Mouse (Mus musculus) hindbrain, embryonic 10.5 days (tissue): ENCODE measurements around the gene Lrrc29. TPM values are rescaled to one million over a fixed set of nuclear protein-coding genes. Genes with fewer than 3 reads are reported as not detected.

Source experiments
- DNase-seq: peaks from one replicate; pipeline ENCODE4 v3.0.0-alpha.2; 2017; ENCODE audit warnings: low spot score
- H3K27ac ChIP-seq: fragments of 300-500 bp; sonication (generic); 2 replicates; pipeline ENCODE4 v1.5.1; 2016; ENCODE audit warnings: mild to moderate bottlenecking, moderate library complexity
- H3K27me3 ChIP-seq: fragments of 300-500 bp; sonication (generic); 2 replicates; pipeline ENCODE4 v1.6.1; 2016; ENCODE audit warnings: mild to moderate bottlenecking; ENCODE audit not compliant: poor library complexity, insufficient read depth, severe bottlenecking
- H3K36me3 ChIP-seq: fragments of 300-500 bp; sonication (generic); 2 replicates; pipeline ENCODE4 v1.6.1; 2016; ENCODE audit warnings: mild to moderate bottlenecking, moderate library complexity
- H3K4me1 ChIP-seq: fragments of 300-500 bp; sonication (generic); replicated peaks from 2 replicates; pipeline ENCODE4 v1.6.1; 2016; ENCODE audit warnings: mild to moderate bottlenecking
- H3K4me3 ChIP-seq: fragments of 300-500 bp; sonication (generic); 2 replicates; pipeline ENCODE4 v1.5.1; 2016; ENCODE audit warnings: mild to moderate bottlenecking, moderate library complexity
- H3K9me3 ChIP-seq: fragments of 300-500 bp; sonication (generic); 2 replicates; pipeline ENCODE4 v1.6.1; 2016; ENCODE audit warnings: mild to moderate bottlenecking, moderate library complexity
- WGBS: fragments of 180-500 bp; shearing (Covaris S2); methylation state at CpG from one replicate; pipeline ENCODE4 v1.1.7; 2016; 5-methylcytosine and 5-hydroxymethylcytosine counted together
- polyA plus RNA-seq: library from polyadenylated mRNA; unstranded; fragments of >200 nt; fragmentation: Nextera tagmentation; extraction: Ambion mirVana; gene quantifications from 2 replicates; pipeline ENCODE4 v1.2.1, GENCODE M21; 2016

Gene Lrrc29
- polyA plus RNA-seq, 1 experiment from 2014 or later, result 1.2 TPM

DNA sequence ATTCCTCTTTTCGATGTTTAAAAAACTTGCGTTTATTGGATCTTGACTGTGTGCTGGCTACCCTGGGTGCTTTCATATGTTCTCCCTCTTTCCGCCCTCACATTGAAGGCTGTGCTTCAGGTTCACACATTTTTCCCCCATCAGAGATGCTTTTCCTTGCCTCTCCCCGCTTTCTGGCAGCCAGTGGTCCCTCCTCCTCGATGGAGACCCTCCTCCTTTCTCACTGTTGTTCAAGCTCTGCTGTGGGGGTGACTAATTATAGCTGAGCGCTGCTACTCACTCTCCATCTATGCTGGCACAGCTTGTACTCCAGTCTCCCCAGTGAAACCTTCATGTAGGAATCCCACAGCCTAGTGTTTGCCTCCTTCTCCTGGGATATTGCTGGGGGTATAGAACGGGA is 24.1 kb upstream of the Lrrc29 start:
- 0 out of 2 replicates have a peak, but pooled peaks cover 3% of the 10 kb centered on the region for H3K36me3 ChIP-seq
- no peak overlapping the region for H3K27ac ChIP-seq
- no peak for DNase-seq
- no peaks in the 10 kb centered on the region for H3K9me3 ChIP-seq
- H3K4me1 ChIP-seq, result peaks cover 70% of the 10 kb centered on the region
- H3K4me3 ChIP-seq, result peak overlapping the region; percentile 72
- WGBS, result 43% methylated on average over 7 of the region's 7 CpGs
- peaks cover 36% of the 10 kb centered on the region for H3K27me3 ChIP-seq

DNA sequence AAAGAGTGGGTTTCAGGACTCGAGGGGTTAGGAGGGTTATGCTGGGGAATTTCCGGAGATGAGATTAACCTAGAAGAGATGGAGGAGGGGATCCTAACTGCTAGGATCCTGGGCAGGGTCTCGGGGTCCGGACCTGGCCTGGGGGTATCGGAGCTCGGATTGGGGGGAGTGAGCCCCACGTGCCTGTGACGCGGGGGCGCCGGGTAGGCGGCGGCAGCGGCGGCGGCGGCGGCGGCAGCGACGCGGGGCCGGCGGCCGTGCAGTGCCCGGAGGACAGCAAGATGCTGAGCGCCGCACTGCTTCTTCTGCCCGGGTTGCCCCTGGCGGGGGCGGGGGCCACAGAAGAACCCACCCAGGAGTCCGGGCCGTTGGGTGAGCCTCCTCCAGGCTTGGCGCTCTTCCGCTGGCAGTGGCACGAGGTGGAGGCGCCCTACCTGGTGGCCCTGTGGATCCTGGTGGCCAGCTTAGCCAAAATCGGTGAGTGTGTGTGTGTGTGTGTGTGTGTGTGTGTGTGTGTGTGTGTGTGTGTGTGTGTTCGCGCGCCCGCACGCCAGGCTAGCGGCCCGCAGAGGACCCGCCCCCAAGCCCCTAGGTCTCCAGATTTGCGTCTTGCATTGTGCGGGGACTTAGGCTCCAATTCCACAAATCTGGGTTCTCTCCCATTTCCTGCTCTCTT is 23.2 kb upstream of the Lrrc29 start:
- Histone ChIP-seq H3K27ac (peak overlapping the region; percentile 90), H3K9me3 (no peaks in the 10 kb centered on the region), H3K27me3 (peaks cover 36% of the 10 kb centered on the region), H3K36me3 (0 out of 2 replicates have a peak, but pooled peaks cover 3% of the 10 kb centered on the region), H3K4me3 (peak overlapping the region; percentile 72), H3K4me1 (peaks cover 72% of the 10 kb centered on the region)
- WGBS, result 1% methylated on average over 42 of the region's 48 CpGs
- DNase-seq, result peak; percentile 62

DNA sequence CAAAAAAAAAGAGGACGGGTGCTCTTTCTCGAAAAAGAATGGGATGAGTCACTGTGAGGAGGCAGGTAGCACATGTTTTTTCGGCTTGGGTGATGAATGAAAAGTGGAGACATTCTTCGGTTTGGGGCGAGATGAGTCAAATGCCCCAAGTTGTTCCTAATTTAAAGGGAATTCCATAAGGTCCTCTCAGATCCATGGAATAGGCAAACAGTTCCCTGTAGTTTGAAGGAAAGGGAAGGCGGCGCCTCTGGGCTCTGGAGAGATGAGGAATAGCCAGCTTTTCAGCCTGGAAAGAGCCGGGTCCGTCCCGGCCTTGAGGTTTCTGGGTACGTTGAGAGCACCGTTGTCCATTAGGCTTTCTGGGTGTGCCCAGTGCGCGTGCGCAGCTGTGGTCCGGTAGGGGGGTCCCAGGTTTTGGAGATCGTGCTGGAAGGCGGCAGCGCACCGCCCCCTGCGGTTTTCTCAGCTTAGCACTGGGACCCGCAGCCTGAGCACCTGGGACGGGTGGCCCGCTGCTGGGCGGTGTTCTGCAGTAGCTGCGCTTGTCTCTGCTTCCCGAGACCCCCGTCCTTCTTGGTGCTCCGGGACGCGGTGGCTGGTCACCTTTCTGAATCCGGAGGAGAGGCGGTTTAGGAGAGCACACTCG is 22.5 kb upstream of the Lrrc29 start, which contains the start of gene Slc9a5:
Slc9a5 (plus strand) TSS at position 394 of the 646 bp plus-strand sequence.
- H3K27ac ChIP-seq, result peak within 1 kb of the TSS; percentile 90
- no peaks in the 10 kb centered on the region for H3K36me3 ChIP-seq
- DNase-seq, result peak; percentile 83
- H3K4me3 ChIP-seq, result peak within 1 kb of the TSS; percentile 72
- no peaks in the 10 kb centered on the region for H3K9me3 ChIP-seq
- under 1% methylated on average over 34 of the region's 34 CpGs for WGBS
- peaks cover 33% of the 10 kb centered on the region for H3K27me3 ChIP-seq
- H3K4me1 ChIP-seq, result peaks cover 71% of the 10 kb centered on the region

DNA sequence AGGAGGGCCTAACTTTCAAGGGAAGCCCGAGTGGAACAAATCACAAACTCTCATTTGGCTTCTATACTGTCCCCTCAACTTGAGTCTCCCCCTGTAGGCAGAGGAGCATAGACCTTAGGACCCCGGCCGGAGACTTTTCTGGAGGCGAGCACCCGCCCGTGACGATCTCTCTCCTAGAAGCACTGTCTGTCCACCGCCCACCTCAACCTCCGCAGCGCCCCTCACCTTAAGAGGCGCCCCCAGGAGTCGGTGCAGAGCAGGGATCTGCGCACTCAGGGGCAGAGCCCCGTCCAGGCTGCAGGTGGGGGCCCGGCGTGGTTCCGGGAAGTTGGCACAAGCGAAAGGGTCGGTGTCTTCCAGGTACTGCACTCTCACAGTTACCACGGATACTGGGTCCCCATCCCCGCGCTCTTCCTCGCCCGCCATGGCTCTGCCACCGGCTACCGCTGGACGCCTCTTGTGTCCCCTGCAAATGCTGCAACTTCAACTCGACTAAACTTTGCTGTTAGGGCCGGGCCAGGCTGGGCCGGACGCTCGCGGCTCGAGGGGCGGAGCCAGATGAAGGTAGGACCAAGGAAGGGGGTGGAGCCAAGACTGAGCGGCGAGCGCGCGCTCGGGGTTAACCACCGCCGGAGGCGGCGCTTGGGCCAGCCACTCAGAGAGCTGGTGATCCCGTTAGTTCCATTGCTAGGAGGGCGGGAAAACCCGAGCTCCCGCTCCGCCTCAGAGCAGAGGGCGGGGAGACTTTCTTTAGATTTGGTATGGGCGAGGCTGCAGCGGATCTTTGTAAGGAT is 21.5 kb upstream of the Lrrc29 start, which contains the start of gene Fhod1:
Fhod1 (minus strand) TSS at position 526 of the 794 bp plus-strand sequence.
- H3K4me1 ChIP-seq, result peaks cover 68% of the 10 kb centered on the region
- peak within 1 kb of the TSS; percentile 90 for H3K27ac ChIP-seq
- peaks cover 31% of the 10 kb centered on the region for H3K27me3 ChIP-seq
- peak within 1 kb of the TSS; percentile 72 for H3K4me3 ChIP-seq
- no peaks in the 10 kb centered on the region for H3K36me3 ChIP-seq
- H3K9me3 ChIP-seq, result no peaks in the 10 kb centered on the region
- under 1% methylated on average over 53 of the region's 53 CpGs for WGBS
- peak; percentile 96 for DNase-seq

DNA sequence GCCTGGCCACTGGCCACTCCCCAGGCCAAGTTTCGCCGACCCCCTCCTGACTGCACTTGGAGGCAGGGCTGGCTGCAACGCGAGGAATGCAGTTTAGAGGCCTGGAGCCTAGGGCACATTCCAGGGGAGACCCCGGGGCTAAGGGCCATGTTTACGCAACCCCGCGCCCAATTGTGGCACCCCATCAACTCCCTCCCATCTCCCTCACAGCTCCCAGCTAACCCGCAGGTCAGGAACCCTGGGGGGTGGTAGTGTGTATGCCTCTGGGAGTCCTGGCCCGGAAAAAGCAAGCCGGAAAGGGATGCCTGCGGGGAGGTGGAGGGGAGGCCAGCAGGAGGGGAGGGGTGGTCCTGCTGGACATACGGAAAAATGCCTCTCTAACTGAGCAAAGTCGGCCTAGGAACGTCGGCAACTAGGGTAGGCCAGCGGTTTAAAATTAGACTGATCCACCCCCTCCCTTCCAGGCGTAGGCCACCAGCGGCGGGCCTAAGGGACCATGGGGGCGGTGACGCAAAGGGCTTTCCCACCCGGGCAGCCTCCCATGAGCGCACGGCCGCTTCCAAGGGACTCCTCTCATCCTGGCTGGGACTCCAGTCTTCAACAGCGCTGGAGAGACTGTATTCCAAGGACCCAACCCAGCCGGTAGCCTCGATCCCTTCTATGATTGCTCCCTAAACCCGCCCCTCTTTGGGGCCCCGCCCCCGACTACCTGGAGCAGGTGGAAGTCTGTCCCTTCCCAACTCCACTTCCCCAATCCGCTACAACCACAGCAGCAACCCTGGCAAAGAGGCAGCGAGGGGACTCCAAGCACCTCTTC is 20.7 kb upstream of the Lrrc29 start:
- H3K36me3 ChIP-seq, result no peaks in the 10 kb centered on the region
- peak; percentile 72 for DNase-seq
- H3K27me3 ChIP-seq, result peaks cover 31% of the 10 kb centered on the region
- WGBS, result under 1% methylated on average over 34 of the region's 34 CpGs
- peak overlapping the region; percentile 72 for H3K4me3 ChIP-seq
- H3K9me3 ChIP-seq, result no peaks in the 10 kb centered on the region
- H3K27ac ChIP-seq, result peak overlapping the region; percentile 90
- H3K4me1 ChIP-seq, result peaks cover 68% of the 10 kb centered on the region

DNA sequence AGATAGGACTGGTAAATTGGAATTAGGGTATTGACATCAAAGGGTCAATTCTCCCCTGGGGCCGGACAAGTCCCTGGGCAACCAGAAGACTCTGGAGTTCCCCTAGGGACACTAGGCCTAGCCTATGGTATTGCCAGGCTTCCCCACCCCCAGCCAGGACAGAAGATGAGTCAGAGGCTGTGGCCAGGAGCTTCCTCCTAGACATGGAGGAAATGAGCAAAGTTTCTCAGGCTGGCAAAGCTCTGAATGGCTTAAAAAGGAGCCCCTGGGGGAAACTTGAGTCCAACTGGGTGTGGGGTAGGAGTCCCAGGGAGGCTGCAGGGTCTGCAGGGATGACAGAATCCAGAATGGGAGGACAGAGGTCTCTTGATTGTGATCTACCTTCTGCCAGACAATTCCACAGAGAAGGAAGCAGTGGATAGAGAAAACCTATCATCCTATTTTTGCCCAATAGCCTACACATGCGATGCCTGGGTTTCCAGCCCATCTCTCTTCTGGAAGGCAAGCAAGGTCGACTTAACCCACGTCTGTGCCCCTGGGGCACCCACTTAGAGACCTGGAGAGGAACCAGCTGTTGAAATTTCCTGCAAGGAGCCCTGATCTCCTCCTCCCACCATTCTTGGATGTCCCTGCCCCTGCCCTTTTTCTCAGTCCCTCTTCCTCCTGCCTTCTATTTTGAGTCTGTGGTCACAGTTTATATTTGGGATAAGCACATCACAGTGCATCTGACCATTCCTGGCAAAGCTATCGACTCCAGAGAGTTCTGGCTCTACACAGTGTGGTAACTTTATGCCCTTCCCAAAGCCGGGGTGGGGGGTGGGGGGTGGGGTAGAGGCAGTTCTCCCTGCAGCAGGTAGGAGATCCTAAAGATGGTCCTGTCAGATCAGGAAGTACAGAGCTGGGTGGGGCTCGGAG is 19.2 kb upstream of the Lrrc29 start:
- 68% methylated on average over 7 of the region's 7 CpGs for WGBS
- H3K27ac ChIP-seq, result peak overlapping the region; percentile 40; the same call in 1 of the 2 replicates
- no peaks in the 10 kb centered on the region for H3K9me3 ChIP-seq
- H3K36me3 ChIP-seq, result no peaks in the 10 kb centered on the region
- H3K4me3 ChIP-seq, result peak overlapping the region; percentile 72; the same call in 1 of the 2 replicates
- no peak for DNase-seq
- peaks cover 20% of the 10 kb centered on the region for H3K27me3 ChIP-seq
- peaks cover 64% of the 10 kb centered on the region for H3K4me1 ChIP-seq

DNA sequence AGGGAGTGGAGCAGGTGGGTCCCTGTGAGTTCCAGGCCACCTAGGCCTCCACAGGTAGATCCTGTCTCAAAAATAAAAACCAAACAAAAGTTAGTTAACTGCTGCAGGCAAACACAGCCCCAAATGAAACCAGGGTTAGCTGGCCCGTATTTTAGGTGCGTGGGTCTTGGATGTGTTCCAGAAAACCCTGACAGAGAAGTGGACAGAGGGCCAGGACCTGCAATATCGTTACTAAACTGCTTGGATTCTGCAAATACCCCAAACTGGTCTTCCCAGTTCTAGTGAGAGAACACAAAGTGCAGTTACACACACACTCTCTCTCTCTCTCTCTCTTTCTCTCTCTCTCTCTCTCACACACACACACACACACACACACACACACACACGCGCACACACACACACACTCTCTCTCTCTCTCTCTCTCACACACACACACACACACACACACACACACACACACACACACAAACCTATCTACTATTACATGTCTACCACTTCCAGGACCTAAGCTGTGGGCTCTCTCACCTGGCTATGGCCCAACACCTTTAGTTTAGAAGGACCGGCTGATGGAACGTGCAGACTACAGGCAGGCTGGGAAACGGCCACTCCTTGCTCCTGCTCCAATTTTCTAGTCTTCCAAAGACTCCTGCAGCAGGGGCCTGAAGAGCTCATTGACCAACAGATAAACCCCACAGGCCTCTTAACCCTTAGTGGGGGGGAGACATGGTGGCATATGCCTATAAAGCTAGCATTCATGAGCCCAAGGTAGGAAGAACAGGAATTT is 17.9 kb upstream of the Lrrc29 start:
- H3K27me3 ChIP-seq, result 0 out of 2 replicates have a peak, but pooled peaks cover 10% of the 10 kb centered on the region
- H3K36me3 ChIP-seq, result no peaks in the 10 kb centered on the region
- H3K4me3 ChIP-seq, result no peak overlapping the region
- no peak overlapping the region for H3K27ac ChIP-seq
- DNase-seq, result no peak
- H3K9me3 ChIP-seq, result no peaks in the 10 kb centered on the region
- 84% methylated on average over 8 of the region's 8 CpGs for WGBS
- peaks cover 54% of the 10 kb centered on the region for H3K4me1 ChIP-seq

DNA sequence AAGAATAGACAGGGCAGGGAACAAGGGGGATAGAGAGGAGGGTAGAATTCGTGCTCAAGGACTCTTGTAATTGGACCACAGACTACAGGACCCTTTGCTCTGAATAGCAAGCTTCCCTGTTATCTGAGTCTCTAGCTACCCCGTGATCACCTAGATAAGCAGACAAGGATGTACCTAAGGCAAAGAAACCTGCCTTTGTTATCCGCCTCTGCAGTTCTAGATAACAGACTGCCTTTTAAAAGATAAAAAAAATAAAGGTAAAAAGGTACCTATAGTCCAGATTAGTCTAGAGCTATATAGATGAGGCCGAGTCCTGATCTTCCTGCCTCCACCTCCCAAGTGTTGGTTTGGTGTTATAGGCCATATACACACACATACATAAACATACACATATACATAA is 16.7 kb upstream of the Lrrc29 start:
- Histone ChIP-seq H3K9me3 (no peaks in the 10 kb centered on the region), H3K36me3 (peaks cover 11% of the 10 kb centered on the region), H3K27ac (no peak overlapping the region), H3K4me1 (peaks cover 42% of the 10 kb centered on the region), H3K4me3 (no peak overlapping the region), H3K27me3 (0 out of 2 replicates have a peak, but pooled peaks cover 10% of the 10 kb centered on the region)
- 81% methylated on average over 4 of the region's 4 CpGs for WGBS
- no peak for DNase-seq

DNA sequence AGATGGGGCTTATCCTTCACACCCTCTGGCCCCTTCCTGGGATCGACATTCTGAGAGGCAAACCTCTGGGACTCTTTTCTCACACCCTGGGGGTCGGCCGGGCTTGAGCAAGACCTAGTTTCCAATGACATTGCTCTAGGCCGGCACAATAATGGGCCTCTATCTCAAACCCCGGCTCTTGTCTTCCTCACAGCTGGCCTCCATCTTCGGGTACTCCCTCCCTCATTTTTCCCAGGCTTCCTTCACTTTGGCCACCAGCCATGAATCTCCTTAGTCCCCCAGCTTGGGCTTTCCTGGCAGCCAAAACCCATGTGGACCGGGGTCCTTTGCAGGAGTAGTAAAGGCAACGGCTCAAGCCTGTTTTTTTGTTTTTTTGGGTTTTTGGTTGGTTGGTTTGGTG is 15.3 kb upstream of the Lrrc29 start:
- DNase-seq, result no peak

DNA sequence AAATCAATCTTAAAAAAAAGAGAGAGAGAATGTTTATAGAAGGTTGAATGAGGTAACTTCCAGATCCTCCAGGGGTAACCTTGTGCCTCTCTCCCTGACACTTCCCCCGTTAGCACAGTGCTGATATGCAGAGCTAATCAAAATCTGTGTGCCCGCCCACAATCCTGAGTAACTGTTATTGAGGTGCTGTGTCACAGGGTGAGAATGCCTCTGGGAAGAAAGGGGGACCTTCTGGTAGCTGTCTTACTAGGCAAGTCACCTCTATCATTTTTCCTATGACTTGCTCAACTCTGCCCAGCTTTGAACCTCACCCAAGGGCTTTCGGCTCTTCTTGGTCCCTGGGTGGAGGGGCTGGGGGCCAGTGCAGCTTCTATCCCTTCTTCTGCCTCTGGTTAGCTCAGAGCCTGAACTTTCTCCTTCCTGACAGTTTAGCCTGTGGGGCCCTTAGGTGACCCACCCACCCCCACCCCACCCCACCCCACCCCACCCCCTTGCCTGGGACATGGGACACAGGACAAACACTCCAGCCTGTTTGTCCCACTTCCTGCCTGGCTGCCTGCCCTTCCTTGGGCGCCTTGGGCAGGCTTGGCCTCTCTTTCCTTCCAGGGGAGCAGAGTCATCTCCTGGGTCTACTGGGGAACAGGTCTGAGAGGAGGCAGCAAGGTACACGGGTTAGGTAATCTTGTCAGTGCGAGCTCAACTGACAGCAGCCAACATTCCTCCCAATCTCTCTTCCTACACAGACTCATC is 14.0 kb upstream of the Lrrc29 start:
- DNase-seq, result no peak
- Histone ChIP-seq H3K4me1 (peaks cover 15% of the 10 kb centered on the region), H3K9me3 (no peaks in the 10 kb centered on the region), H3K4me3 (no peak overlapping the region), H3K27me3 (peaks cover 11% of the 10 kb centered on the region; the same call in 1 of the 2 replicates), H3K36me3 (peaks cover 38% of the 10 kb centered on the region), H3K27ac (no peak overlapping the region)
- 85% methylated on average over 6 of the region's 6 CpGs for WGBS

More for the DNA sequence above, 15.3 kb upstream of the Lrrc29 start:
- Histone ChIP-seq H3K4me3 (no peak overlapping the region), H3K9me3 (no peaks in the 10 kb centered on the region), H3K27ac (no peak overlapping the region), H3K36me3 (peaks cover 25% of the 10 kb centered on the region), H3K4me1 (peaks cover 28% of the 10 kb centered on the region), H3K27me3 (peaks cover 14% of the 10 kb centered on the region; the same call in 1 of the 2 replicates)
- WGBS, result 50% methylated on average over 8 of the region's 8 CpGs
